Mouse (Mus musculus) inflammation-experienced regulatory T-cells, adult 16 weeks (primary cell): ENCODE data around the gene Amigo2. TPM values are rescaled to one million over a fixed set of nuclear protein-coding genes. Genes with fewer than 3 reads are reported as not detected.

ENCODE experiments used
- polyA plus RNA-seq: library from polyadenylated mRNA; unstranded; fragments of 100-300 nt; shearing (Covaris generic); gene quantifications from one replicate; pipeline ENCODE4 v1.2.1, GENCODE M21; 2017

Amigo2 gene
- 0.95 TPM for polyA plus RNA-seq

DNA sequence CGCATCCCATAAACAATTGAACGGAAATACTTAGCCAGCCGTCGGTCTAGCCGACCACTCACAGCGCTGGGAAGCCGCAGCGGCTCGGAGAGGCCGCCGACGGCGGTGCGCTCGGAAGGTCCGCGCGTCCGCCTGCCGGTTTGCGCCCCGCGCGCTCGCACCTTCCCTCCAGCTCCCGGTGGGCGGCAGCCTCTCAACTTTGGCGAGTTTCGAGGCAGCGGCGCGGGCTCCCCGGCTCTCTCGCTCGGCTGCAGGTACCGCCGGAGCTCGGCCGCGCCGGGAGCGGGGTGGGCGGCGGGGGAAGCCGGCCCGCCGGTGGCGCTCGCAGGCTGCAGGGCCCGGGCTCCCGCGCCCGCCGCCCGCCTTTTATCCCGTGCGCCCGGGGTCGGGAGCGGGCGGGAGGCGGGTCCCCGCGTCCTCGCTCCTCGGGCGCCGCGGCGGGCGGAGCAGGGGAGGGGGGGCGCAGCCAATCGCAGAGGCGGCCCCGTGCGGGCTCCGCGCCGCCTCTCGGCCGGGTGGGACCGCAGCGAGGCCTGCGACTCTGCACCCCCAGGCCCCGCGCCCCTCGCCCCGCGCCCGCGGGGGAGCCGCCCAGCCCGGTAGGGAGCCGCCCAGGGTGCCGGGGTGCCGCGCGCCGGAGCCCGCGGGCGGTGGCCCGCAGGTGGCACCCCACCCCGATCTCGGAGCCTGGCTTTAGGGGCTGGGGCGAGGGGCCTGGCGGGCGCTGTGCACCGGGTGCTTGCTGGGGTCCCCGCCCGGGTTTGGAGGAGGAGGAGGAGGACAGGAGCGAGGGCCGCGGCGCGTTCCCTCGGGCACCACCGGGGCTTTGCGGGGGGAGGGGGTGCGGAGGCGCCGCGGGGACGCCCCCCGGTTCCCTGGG is at the start of gene Amigo2, which contains the start of gene Pced1b:
Amigo2 (minus strand) TSS at position 377 of the 880 bp plus-strand sequence.
Pced1b (plus strand) TSS at position 197 of the 880 bp plus-strand sequence.

Other genes starting within 250 kb of the Amigo2 start
- gene Slc38a4, start 191.3 kb downstream of the Amigo2 start, polyA plus RNA-seq, result not detected
- 31.9 TPM for gene Pced1b, start 180 bp downstream of the Amigo2 start, polyA plus RNA-seq